Mouse (Mus musculus) cerebellum, adult 9-11 months (tissue): ENCODE measurements around the gene Rbm47.
"Not testable (repeated sequence)": the region's sequence is repeated elsewhere in the genome, so short reads cannot be mapped to it uniquely, and the experiment has no call there.

ENCODE experiments used
- DNase-seq: peaks from one replicate; pipeline ENCODE4 v3.0.0; 2022

Rbm47 gene

DNA sequence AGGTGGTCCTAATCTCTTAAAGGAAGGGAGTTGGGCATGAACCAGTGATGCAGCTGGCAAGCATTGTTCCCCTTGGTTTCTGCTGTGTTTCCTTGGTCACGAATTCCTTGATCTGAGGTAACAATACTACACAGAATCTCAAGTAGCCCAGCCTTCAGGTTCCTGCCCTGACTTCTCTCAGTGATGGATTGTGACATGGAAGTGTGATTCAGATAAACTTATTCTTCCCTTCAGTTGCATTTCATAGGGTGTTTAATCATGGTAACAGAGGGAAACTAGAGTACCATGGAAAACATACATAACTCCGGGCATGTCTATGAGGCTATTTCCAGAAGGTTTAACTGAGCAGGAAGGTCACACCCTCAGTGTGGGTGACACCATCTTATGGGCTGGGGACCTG is at the start of gene Rbm47:
Gene Rbm47 (minus strand): TSS at position 101 of the 400 bp plus-strand sequence.
- DNase-seq: no peak

DNA sequence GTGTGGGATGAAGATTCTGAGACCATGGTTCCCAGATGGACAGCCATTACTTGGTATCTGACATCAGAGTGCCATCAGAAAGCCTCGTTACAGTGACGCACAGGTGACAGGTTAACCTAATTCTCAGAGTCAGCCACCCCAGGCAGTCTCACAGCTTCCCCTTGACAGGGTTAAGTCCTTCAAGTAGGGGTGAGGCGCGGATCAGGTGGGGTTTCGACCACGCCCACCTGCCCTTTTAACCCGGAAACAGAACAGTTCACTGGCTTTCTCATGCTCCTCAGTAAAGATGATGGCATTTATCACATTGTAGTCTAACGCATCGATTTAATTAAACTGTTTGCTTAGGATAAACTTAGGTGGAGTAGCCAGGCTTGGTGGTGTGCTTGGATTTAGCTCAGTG is 47.7 kb upstream of the Rbm47 start:
- DNase-seq: no peak

DNA sequence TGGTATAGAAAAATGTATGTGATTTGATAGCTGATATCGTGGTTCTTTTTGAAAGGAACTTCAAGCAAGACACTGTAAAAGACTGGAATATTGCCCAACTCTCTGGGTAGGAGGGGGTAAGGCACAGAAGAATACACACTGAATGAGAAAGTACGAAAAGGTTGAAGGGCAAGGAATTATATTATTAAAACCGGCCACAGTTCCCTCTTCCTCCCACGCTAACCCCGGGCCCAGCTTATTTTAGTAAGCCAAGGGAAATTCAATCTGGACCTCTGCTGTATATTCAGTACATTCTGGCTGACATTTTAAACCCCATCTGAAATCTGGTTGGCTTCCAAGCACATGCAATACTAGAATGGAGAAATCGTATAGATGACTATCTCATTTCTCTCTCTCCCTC is 46.8 kb upstream of the Rbm47 start:
- no peak for DNase-seq

DNA sequence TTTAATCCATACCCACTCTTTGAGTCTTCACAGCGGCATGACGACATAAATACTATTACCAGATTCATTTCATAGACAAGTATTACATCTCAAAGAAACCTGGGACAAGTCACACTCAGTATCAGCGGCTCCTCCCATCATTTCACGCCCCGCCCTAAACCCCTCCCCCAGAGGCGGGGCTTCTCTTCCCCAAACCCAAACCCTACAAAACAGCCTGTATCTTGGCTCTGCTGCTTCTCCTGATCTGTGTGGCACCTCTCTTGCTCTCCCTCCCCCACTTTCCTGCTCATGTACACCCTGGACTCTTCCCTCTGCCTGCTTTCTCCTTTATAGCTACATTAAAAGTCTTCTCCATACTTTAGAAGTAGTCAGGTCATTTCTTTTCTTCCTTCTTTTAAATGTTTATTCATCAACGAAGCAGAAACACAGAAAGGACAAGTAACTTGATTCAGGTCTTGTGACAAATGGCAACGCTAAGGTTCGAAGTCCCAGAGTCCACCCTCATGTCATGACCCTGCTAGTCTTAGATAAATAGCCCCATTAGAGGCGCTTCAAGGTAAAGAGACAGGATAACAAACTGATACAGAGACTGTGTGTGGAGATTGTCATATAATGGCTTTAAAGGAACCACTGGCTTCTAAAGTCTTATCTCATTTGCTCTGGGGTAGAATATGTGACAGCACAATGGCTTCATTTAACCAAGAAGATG is 42.8 kb upstream of the Rbm47 start:
- DNase-seq: no peak

DNA sequence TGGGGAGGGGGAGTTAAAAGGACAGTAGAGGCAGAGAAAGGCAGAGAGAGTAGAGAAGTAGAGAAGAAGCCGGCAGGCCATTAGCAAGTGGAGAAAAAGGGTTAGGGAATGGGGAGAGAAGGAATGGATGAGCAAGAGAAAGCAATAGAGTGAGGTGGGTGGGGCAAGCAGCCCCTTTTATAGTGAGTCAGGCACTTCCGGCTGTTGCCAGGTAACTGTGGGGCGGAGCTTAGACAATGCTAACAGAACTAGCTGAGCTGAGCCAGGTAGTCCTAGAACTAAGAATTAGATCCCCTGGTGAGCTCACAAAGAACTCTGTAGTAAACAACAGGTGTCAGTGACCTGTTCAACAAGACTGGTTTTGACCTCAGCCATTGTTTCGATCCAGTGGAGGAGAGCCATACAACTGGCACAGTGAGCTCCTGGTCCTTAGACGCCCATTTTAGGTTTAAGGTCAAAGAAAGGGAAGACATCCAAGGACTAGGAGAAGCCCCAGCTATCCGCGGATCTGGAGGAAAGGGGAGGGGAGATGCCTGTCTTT is 41.5 kb upstream of the Rbm47 start:
- no peak for DNase-seq

DNA sequence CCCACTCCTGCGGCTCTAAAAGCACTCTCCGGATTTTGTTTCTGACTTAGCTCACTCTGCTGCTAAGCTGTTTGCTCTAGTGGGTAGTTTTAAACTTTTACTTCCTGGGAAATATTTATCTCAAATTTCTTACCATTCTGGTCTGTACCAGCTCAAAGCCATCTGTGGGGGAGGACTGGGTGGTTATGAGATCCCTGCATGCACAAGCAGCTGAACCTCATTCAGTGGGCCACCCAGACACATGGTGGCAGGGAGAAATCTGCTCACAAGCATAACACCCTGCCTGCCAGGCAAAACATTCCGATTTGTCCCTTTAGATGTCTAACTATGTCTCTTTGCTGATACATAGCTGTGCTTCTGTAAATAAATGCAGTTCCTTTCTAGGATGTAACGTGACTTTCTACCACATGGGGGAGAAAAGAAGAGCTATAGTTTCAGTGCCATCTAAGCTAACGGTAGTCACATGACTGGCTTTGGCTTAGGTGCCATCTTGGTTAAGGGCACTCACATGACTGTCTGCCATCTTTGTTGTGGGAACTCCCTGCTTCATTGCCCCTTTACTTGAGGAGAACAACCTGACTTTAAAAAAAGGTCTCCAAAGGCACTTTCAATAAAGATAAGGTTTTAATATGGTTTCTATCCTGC is 36.7 kb upstream of the Rbm47 start:
- DNase-seq: no peak

DNA sequence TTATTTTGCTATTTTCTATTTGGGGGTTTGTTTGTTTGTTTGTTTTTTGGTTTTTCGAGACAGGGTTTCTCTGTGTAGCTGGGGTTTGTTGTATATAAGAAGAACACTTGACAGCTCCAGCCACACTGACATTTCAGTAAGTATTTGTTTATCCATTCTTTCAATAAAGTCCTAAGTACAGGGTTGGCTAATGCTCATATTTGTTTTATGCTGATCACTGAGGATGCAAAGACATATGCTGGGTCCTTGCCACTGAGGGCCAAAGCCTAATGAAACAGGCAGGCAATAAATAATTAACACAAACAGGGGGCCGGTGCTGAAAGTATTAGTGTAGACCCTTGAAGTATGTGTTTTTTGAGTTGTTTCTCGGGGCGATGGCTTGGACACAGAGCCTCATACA is 32.0 kb upstream of the Rbm47 start:
- no peak for DNase-seq

DNA sequence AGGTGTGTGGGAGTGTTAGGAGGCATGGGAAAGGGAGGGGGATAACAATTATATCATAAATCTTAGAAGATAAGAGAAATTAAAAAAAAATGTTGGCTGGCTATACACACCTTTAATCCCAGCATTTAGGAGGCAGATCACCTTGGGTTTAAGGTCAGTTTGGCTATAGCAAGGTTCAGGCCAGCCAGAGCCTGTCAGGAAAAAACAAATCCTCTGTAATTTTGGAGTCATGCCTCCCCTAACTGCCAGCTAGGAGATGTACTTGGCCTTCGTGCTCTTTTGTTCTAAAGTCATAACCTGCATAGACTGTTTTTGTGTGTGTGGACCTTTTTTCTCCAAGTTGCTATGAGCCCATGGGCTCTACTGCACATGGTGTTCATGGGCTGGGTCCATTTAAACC is 30.5 kb upstream of the Rbm47 start:
- DNase-seq: no peak

DNA sequence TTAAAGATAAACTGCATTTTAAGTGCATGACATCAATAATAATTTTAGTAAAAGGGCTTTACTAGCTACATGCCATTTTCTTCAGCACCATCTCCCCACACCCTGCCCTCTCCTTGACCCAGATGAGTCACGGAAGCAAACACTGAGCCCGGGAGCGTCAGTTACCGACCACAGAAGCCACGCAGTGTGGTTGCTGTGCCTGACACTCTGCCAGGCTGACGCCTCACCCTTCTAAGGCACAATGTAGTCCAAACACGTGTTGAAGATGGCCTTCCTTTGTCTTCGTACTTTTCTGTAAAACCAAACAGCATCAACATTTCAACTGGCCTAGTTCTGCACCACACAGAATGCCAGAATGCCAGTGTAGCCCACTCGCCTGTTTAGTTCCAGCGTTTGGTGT is 27.1 kb upstream of the Rbm47 start:
- DNase-seq: no peak

DNA sequence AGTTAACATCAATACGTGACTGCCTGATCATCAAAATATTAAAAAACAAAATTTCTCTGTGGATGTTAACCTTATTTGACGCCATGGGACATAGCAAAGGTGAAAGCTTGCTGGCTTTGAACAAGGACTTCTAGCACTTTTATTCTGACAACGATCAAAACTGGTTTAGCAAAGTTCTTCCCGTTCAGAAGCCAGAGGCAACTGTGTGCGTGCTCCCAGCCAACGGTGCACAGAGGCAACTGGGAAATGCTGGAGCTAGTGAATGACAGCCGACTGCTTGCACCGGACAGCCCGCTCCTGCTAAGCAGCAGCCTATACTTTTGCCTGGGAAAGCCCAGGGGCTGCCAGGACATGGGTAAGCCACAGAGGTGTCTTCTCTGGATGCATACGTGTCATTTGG is 22.4 kb upstream of the Rbm47 start:
- DNase-seq: no peak

DNA sequence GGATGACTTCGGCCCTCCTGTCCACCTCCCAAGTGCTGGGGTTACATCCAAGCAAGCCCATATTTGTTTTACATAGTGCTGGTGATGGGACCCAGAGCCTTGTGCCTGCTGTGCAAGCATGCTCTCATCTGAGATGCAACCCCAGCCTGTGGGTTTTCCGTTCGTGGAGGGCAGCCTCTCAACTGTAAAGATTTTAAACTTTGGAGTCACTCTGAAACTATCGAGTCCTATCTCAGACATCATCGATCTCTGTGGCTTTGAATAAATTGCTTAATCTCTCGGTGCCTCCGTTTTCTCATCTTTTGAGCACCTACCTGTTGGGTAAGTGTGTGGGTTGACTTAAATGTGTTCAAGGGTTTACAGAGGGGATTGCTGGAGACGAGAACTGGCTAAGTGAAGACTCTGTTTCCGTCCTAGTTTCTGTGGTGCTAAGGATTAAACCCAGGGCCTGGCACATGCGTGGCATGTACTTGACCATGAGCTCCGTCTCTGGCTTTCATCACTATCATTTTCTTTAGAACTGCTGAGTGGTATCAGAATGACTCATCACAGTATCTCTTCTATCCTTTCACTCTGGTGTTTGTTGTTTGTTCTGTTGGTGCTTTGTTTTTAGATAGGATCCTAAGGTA is 20.4 kb upstream of the Rbm47 start:
- no peak for DNase-seq

DNA sequence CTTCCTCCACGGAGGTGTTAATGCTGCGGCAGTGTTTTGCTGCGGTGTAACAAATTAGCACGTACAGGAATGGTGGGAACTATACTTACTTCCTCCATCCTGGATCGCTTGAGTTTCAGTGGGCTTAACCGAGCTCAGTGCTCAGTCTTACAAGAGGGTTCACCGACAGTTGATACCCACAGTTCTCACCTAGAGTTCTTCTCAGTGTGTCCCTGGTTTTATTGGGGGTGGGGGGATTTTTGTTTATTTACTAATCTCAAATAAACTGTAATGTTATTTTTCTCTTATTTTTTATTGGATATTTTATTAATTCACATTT is 18.2 kb upstream of the Rbm47 start:
- no peak for DNase-seq

DNA sequence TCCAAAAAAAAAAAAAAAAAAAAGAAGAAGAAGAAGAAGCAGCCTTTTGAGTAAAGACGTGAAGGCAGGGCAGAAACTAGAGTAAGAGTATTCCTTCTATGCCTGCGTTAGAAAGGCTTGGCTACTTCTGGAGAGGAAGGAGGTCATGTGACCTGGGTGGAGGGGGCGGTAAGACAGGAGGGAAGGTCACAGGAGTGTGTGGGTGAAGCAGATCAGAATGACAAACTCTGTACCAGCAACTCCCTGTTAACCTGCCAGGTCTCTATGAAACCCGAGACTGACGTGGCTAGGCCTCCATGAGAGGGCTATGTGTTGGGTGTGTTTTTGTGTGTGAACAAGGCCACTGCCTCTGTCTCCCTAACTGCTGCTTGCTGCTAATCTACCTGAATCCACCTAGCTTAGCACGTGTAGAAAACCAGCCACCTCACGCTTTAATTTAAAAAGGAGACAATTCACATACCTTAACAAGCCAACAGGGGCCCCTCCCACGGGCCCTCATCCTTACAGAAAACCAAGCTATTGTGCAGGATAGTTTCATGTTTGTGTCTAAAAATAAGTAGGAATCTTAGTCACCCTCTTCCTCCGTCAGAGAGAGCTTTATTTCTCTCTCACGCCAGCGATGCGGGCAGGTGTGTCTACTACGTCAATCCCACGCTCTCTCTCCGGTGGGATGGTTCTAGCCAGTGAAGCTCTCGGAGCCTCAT is 17.7 kb upstream of the Rbm47 start:
- DNase-seq: no peak

DNA sequence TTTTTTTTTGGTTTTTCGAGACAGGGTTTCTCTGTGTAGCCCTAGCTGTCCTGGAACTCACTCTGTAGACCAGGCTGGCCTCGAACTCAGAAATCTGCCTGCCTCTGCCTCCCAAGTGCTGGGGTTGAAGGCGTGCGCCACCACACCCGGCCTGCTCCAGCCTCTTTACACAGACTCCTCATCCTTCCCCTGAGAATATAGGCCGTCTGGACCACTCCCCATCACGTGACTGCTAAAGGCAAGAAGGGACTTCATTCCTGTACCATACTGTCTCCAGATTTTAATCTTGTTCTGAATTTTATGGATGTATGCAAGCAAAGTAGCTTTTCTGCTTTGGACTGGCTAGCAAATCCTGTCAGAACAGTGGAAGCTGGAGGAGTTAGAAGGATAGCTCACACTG is 15.7 kb upstream of the Rbm47 start:
- not testable (repeated sequence) for DNase-seq

DNA sequence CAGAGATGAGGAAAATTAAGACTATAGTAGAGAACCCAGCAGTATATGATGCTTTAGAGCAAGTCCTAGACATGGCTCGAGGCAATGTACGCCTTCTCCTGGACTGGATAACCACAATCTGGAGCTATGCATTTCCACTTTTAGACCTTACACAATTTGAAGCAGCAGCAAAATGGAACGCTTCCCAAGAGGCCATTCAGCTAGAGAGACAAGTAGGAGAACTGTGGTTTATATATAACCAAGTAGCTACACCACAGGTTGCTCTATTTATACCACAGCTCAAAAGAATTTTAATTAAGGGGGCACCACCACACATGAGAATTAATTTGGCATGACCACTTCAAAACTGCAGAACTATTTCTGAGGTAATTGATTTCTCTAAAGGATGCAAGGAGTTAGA is 9.2 kb upstream of the Rbm47 start:
- no peak for DNase-seq

DNA sequence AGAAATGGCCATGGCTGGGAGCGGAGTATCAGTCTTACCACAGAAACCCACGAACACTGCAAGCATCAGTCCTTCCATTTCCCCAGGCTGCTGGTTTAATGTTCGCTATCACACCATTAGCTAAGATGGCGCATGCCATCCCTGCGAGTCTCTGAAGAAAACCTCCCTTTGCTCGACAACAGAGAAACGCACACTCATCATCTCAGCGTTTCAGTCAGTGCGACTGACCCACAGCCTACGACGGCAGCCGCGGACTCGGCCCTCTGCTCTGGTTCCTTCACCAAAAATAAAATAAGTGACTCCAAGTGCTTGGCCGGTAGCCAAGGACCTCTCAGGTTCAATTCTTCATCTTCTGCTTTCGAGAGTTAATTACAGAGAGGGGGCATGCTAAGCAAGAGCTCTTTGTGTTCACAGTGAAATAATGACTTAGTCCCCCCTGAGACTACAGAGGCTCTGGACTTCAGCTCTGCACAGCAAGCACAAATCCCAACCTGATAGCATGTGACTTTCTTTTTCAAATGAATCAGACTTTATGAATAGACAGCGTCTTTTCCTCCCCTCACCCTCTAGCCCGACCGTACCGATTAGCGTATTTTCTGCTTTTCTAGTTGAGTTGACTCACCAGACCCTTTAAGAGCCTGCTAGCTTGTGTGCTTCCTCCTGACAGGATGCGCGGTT is 1.4 kb upstream of the Rbm47 start:
- no peak for DNase-seq

DNA sequence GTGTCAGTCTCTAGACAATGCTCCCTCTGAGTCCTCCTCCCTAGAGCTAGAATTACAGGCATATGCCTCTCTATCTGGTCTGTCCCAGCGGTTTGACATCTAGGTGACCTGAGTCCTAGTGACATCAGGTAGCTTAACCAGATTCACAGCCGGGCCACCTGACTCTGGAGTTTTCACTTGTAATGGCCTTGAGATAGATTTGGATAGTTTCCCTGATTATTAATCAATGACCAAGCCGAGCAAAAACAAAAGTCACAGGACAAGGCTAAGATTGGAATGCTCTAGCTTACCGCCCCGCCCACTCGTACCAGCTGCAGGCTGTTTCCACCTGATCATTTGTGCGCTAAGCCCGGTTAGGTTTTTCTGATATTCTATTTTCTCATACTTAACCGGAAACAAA is 2.3 kb downstream of the Rbm47 start:
- DNase-seq: no peak

DNA sequence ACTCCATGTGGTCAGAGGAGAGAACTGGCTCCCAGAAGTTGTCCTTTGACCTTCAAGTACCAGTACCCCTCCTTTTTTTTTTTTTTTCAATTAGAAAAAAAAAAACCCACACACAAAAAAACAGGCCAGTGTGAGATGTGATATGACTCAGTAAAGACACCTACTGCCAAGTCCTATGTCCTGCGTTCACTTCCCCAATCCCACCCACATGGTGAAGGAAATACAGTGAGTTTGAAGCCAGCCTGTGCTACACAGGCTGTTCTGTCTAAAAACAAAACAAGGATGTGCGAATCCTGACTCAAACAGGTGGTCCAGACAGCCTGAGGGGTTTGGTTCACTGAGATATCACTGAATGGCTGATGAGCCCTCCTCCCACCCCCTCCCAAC is 3.8 kb downstream of the Rbm47 start:
- no peak for DNase-seq

DNA sequence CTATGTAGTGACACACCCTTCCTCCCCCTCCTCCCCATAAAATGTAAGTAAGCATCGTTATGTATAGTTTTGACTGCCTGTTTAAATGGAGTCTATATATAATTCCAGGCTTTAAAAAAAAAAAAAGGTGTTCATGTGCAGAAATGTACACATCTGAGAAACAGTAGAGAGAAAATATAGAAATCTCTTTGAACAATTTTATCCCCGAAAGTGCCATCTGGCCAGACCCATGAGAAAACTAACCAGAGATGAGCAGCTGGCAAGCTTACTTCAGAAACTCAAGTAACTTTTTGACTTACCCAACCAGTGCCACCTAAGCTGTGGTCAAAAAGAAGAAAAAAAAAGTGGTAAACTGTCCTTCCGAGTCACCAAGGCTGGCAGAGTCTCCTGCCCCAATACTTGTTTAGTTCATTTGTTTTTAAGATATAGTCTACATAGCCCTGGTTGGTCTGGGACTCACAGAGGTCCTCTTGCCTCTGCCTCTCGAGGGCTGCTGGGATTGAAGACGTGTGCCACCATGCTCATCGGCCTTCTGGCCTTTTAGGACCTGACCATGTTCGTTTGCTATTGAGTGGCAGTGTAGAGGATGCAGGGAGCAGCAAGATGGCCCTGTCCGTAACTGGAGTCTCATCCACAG is 4.3 kb downstream of the Rbm47 start:
- no peak for DNase-seq

DNA sequence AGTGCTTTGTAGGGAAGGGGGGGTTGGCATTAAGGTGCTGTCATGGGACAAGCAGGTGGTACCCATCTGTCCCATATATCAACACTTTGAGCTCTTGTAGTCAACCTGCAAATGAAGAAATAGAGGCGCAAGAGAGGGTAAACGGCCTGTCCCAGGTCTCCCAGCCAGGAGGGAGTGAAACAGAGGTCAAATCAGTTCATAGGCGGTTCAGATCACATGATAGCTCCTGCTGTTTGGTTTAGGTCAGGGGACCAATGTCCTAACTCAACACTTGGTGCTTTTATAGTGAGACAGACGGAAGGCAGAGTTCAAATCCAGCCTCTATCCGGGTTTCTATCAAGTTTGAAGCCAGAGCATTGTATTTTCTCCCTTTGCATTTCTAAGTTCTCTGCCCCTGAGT is 6.0 kb downstream of the Rbm47 start:
- DNase-seq: no peak

DNA sequence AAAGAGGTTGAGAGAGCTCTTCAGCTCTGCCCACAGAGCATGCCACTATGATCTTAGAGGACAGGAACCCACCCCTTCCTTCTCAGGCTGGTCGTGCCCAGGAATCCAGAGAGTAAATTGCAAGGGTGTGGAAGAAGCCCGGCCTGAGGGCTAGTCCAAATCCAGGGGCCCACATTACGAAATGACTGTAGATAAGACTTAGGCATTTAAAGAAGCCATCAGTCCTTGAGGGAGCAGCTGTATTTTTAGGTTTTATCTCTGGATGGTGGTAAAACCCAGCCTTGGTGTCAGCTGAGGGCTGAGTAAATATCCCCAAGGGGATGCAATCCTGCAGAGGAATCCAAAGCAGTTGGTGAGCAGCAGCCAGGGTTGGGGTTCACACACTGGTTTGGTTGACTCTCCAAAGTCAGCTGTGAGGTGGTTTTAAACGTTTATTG is 6.7 kb downstream of the Rbm47 start:
- no peak for DNase-seq

DNA sequence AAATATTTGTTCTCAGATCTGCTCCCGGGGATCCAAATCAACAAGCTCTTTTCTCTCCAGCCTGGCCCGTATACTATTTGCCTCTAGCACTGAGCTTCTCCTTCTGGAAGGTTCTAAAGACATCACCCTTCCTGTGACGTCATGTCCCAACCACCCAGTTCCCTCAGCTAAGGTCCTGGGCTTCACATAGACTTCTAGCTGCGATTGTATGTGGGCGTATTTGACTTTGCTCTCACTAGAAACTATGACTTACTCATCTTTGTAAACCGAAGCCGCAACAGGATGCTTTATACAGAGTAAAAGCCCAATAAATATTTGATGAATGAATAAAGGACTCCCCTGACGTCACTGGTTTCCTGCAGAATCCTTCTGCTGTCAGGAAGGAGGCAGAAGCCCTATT is 7.2 kb downstream of the Rbm47 start:
- no peak for DNase-seq
